Mouse (Mus musculus): ENCODE data around the gene Gm2916.
"Not testable (repeated sequence)": the region's sequence is repeated elsewhere in the genome, so short reads cannot be mapped to it uniquely, and the experiment has no call there.

Gene Gm2916

DNA sequence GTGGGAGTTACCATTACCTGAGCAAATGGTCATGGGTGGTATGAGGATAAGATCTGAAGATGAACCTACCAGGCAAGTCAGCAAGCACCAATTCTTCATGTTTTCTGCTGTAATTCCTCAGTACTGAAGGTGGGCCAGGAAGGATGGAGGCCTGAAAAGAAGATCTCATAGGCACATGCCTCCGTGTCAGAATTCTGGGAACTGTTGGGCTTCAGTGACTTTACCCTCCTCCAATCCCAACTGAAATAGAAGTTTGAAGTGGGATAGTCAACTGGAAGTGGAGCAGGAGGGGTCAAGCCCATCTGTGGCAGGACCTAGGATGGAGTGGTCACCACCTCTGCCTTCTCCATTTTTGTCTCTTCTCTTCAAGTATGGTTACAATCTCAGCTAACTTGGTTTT is at the start of gene Gm2916:
Gene Gm2916 (plus strand): TSS at position 301 of the 400 bp plus-strand sequence.
- not testable (repeated sequence) for DNase-seq (ENCODE audit: low spot score)

DNA sequence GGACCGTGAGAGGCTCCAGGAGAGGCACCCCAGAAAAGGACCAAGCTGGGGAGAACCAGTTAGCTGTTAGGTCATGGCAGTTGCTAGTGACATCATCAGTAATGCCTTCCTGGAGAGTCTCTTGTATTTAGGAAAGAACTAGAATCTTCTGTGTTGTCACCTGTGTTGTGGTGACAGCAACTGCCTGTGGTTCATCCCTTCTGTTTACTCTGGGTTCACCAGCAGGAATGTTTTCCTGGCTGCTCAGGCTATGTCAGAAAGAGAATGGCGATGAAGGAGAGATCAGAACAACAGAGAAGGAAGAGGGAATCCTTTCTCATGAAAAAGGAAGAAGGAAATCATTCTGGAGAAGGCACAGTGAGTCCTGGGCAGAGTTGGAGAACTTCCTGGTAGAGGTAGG is 38.0 kb upstream of the Gm2916 start, which contains the start of gene Gm3033:
Gene Gm3033 (plus strand): TSS at position 301 of the 400 bp plus-strand sequence.
- DNase-seq (ENCODE audit: low spot score): not testable (repeated sequence)

DNA sequence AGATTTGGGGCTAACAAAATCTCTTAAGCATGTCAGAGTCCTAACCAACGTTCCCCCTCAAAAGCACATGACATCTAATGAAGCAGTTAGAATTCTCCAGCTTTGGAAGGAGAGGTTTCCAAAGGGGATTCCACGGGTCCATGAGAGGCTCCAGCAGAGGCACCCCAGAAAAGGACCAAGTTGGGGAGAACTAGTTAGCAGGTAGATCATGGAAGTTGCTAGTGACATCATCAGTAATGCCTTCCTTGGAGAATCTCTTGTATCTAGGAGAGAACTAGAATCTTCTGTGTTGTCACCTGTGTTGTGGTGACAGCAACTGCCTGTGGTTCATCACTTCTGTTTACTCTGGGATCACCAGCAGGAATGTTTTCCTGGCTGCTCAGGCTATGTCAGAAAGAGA is 47.5 kb downstream of the Gm2916 start, which contains the start of gene Gm3029:
Gene Gm3029 (plus strand): TSS at position 301 of the 400 bp plus-strand sequence.
- DNase-seq (ENCODE audit: low spot score): not testable (repeated sequence)

DNA sequence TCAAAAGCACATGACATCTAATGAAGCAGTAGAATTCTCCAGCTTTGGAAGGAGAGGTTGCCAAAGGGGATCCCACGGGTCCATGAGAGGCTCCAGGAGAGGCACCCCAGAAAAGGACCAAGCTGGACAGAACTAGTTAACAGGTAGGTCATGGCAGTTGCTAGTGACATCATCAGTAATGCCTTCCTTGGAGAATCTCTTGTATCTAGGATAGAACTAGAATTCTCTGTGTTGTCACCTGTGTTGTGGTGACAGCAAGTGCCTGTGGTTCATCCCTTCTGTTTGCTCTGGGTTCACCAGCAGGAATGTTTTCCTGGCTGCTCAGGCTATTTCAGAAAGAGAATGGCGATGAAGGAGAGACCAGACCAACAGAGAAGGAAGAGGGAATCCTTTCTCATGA is 79.3 kb downstream of the Gm2916 start, which contains the start of gene Gm3095:
Gene Gm3095 (plus strand): TSS at position 301 of the 400 bp plus-strand sequence.
- DNase-seq (ENCODE audit: low spot score): not testable (repeated sequence)

Data from left cerebral cortex, adult 11 months (tissue).